Comparison of ENCODE assay signal across 20 mouse cellular contexts in the genomic region with DNA sequence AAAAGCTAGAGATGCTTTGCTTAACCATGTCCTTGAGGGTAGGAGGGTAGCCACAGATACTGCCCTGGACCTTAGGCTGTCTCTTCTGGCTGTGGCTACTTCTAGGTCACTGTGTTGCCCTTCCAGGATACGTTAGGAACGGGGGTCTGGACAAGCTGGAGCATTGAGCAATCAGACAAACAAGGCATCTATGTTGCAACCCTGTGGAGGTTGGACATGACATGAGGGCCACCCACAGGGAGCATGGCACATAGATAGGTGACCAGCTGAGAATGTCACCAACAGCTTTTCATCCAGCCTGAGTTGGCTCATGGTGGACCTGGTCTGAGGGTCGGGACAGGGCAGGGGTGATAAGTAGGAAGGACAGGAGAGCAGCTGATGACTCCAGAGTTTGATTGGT.
"Had no signal": no experiment of that assay in that cellular context is flagged by ENCODE, and none has a peak within 500 bp of the region (broad histone marks: within the 10 kb centered on the region; RNA-seq: fewer than 3 reads in every experiment).

No protein-coding gene starts in this region.

- H3K9me3 ChIP-seq: limb, embryonic 12.5 days; limb, embryonic 15.5 days; midbrain, embryonic 12.5 days; midbrain, embryonic 15.5 days; neural tube, embryonic 12.5 days; neural tube, embryonic 15.5 days had no signal

- H3K27me3 ChIP-seq: midbrain, embryonic 15.5 days had no signal

- H3K36me3 ChIP-seq: limb, embryonic 12.5 days; limb, embryonic 15.5 days; midbrain, embryonic 12.5 days; midbrain, embryonic 15.5 days; neural tube, embryonic 12.5 days; neural tube, embryonic 15.5 days had no signal

- H3K4me3 ChIP-seq: limb, embryonic 12.5 days; limb, embryonic 15.5 days; midbrain, embryonic 12.5 days; midbrain, embryonic 15.5 days; neural tube, embryonic 12.5 days; neural tube, embryonic 15.5 days had no signal

- H3K27ac ChIP-seq: limb, embryonic 12.5 days; limb, embryonic 15.5 days; macrophage; midbrain, embryonic 12.5 days; midbrain, embryonic 15.5 days; neural tube, embryonic 12.5 days; neural tube, embryonic 15.5 days; stomach, postnatal 0 days had no signal

- DNase-seq: kidney, adult 18-20 months; kidney, adult 9 months; kidney, postnatal 14 days; kidney, postnatal 4 days; left cerebral cortex, postnatal 4 days; lung, embryonic 14.5 days; right cerebral cortex, adult 18-20 months; right cerebral cortex, postnatal 14 days; right cerebral cortex, postnatal 4 days; thymus, postnatal 36 days had no signal

- ATAC-seq: intestine, embryonic 16.5 days; lung, postnatal 0 days; midbrain, embryonic 15.5 days had no signal

- H3K9ac ChIP-seq: limb, embryonic 12.5 days; limb, embryonic 15.5 days; lung, embryonic 14.5 days; midbrain, embryonic 12.5 days; midbrain, embryonic 15.5 days; neural tube, embryonic 12.5 days; neural tube, embryonic 15.5 days had no signal

- H3K4me2 ChIP-seq: limb, embryonic 12.5 days; limb, embryonic 15.5 days; lung, embryonic 14.5 days; midbrain, embryonic 12.5 days; midbrain, embryonic 15.5 days; neural tube, embryonic 12.5 days; neural tube, embryonic 15.5 days had no signal
